Mouse (Mus musculus): ENCODE measurements around the gene Arhgap21.

- TF ChIP-seq POLR2A (IDR thresholded peaks at IDR 0.05; ENCODE audit: extremely low read depth, insufficient read depth, low read length) (no peak), CTCF (IDR thresholded peaks at IDR 0.05; ENCODE audit: extremely low read depth, insufficient read depth, low read length) (no peak)
These were observed 35.9 kb downstream of the Arhgap21 start for GRCm38 (mm10) chr2:20932748-20933313.

Measured in cortical plate, adult 2 months (tissue).